Mouse (Mus musculus): Measurements from ENCODE around the gene Tnfsf10. TPM values are rescaled to one million over a fixed set of nuclear protein-coding genes. Genes with fewer than 3 reads are reported as not detected.
"Not testable (repeated sequence)": the region's sequence is repeated elsewhere in the genome, so short reads cannot be mapped to it uniquely, and the experiment has no call there.

Gene Tnfsf10
- polyA plus RNA-seq, 1 experiment = 2.8 TPM

DNA sequence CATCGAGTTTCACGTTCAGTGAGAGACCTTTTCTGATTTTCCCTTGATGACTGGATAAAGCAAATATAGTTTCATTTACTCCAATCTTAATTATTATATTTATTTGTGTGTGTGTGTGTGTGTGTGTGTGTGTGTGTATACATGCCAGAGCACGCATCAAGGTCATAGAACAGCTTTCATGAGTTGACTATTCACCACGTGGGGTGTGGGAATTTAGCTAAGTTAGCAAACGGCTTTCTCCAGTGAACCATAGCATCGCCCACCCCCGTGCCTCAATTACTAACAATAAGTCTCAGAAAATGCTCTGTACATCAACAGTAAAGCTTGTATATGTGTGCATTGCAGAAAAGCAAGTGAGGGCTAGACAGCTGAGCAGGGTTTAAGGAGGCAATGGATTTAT lies 33.0 kb upstream of the Tnfsf10 start:
- TF ChIP-seq CTCF (IDR thresholded peaks at IDR 0.05; ENCODE audit: low read depth, low read length) = no peak
- no peak for TF ChIP-seq POLR2A (IDR thresholded peaks at IDR 0.05; ENCODE audit: borderline replicate concordance, low read depth, low read length)
- Histone ChIP-seq H3K4me1 (ENCODE audit: control insufficient read depth, insufficient read depth, low read length) (peaks cover 15% of the 10 kb centered on the region), H3K27ac (ENCODE audit: insufficient read depth, low read depth, low read length) (no peak overlapping the region), H3K4me3 (ENCODE audit: insufficient read depth, low read length) (no peak overlapping the region)

DNA sequence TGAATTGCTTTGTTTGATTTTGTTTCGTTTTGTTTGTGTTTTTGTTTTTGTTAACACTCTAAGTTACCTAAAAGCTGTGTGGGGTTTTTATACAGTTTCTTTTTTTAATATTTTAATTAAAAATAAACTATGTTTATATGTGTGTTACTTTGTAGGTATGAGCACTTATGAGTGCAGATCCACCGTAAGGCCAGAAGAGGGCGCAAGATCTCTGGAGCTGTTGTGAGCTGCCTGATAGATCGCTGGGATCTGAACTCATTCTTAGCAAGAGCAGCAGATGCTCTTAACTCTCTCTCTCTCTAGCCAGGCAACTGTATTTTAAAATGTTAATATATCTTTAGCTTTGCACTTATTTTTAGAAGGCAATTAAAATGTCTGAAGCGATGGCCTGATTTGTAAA lies 32.6 kb upstream of the Tnfsf10 start:
- Histone ChIP-seq H3K27ac (ENCODE audit: insufficient read depth, low read depth, low read length) (no peak overlapping the region), H3K4me3 (ENCODE audit: insufficient read depth, low read length) (no peak overlapping the region), H3K4me1 (ENCODE audit: control insufficient read depth, insufficient read depth, low read length) (peaks cover 19% of the 10 kb centered on the region)
- TF ChIP-seq CTCF (IDR thresholded peaks at IDR 0.05; ENCODE audit: low read depth, low read length) (no peak), POLR2A (IDR thresholded peaks at IDR 0.05; ENCODE audit: borderline replicate concordance, low read depth, low read length) (no peak)

DNA sequence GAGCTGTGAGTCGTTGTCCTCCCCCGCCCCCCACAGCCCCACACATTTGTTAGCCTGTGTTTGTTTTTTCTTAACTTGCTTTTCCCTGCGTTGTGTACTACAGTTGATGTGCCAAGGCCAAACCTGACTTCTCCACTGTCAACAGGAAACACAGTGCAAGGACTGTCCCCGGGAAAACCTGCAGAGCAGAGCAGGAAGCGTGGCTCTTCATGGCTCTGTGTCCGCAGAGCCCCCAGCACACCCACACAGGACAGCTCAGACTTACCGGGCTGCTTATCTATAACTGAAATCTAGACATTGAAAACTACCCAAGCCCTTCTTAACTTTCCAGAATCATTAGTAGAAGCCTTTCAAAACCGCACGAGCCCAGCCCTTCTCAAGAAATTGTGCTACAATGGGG lies 31.8 kb upstream of the Tnfsf10 start:
- Histone ChIP-seq H3K4me1 (ENCODE audit: control insufficient read depth, insufficient read depth, low read length) (peaks cover 18% of the 10 kb centered on the region), H3K4me3 (ENCODE audit: insufficient read depth, low read length) (no peak overlapping the region), H3K27ac (ENCODE audit: insufficient read depth, low read depth, low read length) (no peak overlapping the region)
- TF ChIP-seq POLR2A (IDR thresholded peaks at IDR 0.05; ENCODE audit: borderline replicate concordance, low read depth, low read length) (no peak), CTCF (IDR thresholded peaks at IDR 0.05; ENCODE audit: low read depth, low read length) (no peak)

GRCm38 (mm10) chr3:27288301-27288700 lies 28.5 kb upstream of the Tnfsf10 start:
- H3K27ac ChIP-seq (ENCODE audit: insufficient read depth, low read depth, low read length) = no peak overlapping the region
- no peak overlapping the region for H3K4me3 ChIP-seq (ENCODE audit: insufficient read depth, low read length)
- H3K4me1 ChIP-seq (ENCODE audit: control insufficient read depth, insufficient read depth, low read length) = peaks cover 13% of the 10 kb centered on the region
- TF ChIP-seq POLR2A (IDR thresholded peaks at IDR 0.05; ENCODE audit: borderline replicate concordance, low read depth, low read length) (no peak), CTCF (IDR thresholded peaks at IDR 0.05; ENCODE audit: low read depth, low read length) (no peak)

GRCm38 (mm10) chr3:27288909-27289308 lies 27.9 kb upstream of the Tnfsf10 start:
- no peak overlapping the region for H3K27ac ChIP-seq (ENCODE audit: insufficient read depth, low read depth, low read length)
- H3K4me3 ChIP-seq (ENCODE audit: insufficient read depth, low read length) = no peak overlapping the region
- TF ChIP-seq CTCF (IDR thresholded peaks at IDR 0.05; ENCODE audit: low read depth, low read length) (no peak), POLR2A (IDR thresholded peaks at IDR 0.05; ENCODE audit: borderline replicate concordance, low read depth, low read length) (no peak)
- peaks cover 13% of the 10 kb centered on the region for H3K4me1 ChIP-seq (ENCODE audit: control insufficient read depth, insufficient read depth, low read length)

- H3K4me3 ChIP-seq (ENCODE audit: insufficient read depth, low read length) = no peak overlapping the region
- H3K27ac ChIP-seq (ENCODE audit: insufficient read depth, low read depth, low read length) = no peak overlapping the region
- no peak for TF ChIP-seq POLR2A (IDR thresholded peaks at IDR 0.05; ENCODE audit: borderline replicate concordance, low read depth, low read length)
- peaks cover 13% of the 10 kb centered on the region for H3K4me1 ChIP-seq (ENCODE audit: control insufficient read depth, insufficient read depth, low read length)
Observed at GRCm38 (mm10) chr3:27290285-27290684, 26.5 kb upstream of the Tnfsf10 start.

GRCm38 (mm10) chr3:27290945-27291344 lies 25.9 kb upstream of the Tnfsf10 start:
- H3K27ac ChIP-seq (ENCODE audit: insufficient read depth, low read depth, low read length); H3K4me3 ChIP-seq (ENCODE audit: insufficient read depth, low read length): not testable (repeated sequence)
- peaks cover 13% of the 10 kb centered on the region for H3K4me1 ChIP-seq (ENCODE audit: control insufficient read depth, insufficient read depth, low read length)

DNA sequence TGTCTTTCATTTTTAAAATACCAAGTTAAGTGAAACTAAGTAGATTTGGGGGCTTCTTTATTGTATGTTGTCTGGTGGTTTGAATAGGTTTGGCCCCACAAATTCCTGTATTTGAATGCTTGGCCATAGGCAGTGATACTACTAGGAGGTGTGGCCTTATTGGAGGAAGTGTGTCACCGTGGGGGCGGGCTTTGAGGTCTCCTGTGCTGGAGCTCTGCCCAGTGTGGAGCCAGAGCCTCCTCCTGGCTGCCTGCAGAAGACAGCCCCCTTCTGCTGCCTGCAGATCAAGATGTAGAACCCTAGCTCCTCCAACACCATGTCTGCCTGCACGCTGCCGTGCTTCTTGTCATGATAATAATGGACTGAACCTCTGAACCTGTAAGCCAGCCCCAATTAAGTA lies 25.4 kb upstream of the Tnfsf10 start:
- H3K27ac ChIP-seq (ENCODE audit: insufficient read depth, low read depth, low read length); H3K4me3 ChIP-seq (ENCODE audit: insufficient read depth, low read length): not testable (repeated sequence)
- peaks cover 13% of the 10 kb centered on the region for H3K4me1 ChIP-seq (ENCODE audit: control insufficient read depth, insufficient read depth, low read length)

DNA sequence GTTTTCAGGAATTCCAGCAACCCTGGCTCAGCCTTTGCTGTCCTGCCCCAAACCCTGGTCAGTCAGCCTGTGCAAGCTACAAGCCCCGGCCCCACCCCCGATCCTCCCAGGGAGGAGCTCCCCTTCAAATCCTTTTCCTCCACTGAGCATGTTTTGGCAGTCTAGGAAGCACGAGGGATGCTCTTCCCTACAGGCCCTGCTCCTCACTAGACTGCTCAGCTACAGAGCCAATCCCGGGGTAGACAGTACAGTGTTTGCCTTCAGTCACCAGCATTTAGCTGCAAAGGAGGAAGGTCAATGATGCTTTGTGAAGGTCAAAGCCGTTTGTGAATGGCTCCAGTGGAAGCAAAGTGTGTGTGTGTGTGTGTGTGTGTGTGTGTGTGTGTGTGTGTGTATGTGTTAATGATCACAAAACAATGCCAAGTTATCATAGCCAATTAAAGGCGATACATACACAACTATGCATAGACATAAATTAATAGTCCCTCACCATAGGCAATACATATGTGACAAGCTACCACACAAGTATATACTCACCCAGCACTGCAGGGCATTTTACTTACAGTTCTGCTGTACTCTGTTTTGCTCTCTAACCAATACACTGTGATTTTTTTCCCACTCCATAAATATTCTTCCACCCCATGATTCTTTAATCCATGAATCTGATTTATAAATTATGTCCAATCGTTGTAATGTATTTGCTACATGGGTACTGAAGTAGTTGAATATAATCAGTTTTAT lies 23.0 kb upstream of the Tnfsf10 start:
- Histone ChIP-seq H3K27ac (ENCODE audit: insufficient read depth, low read depth, low read length) (no peak overlapping the region), H3K4me1 (ENCODE audit: control insufficient read depth, insufficient read depth, low read length) (peaks cover 8% of the 10 kb centered on the region), H3K4me3 (ENCODE audit: insufficient read depth, low read length) (no peak overlapping the region)
- TF ChIP-seq POLR2A (IDR thresholded peaks at IDR 0.05; ENCODE audit: borderline replicate concordance, low read depth, low read length) = no peak
- no peak for TF ChIP-seq CTCF (IDR thresholded peaks at IDR 0.05; ENCODE audit: low read depth, low read length)

- Histone ChIP-seq H3K27ac (ENCODE audit: insufficient read depth, low read depth, low read length) (no peak overlapping the region), H3K4me3 (ENCODE audit: insufficient read depth, low read length) (no peak overlapping the region), H3K4me1 (ENCODE audit: control insufficient read depth, insufficient read depth, low read length) (peaks cover 13% of the 10 kb centered on the region)
- TF ChIP-seq CTCF (IDR thresholded peaks at IDR 0.05; ENCODE audit: low read depth, low read length) (no peak), POLR2A (IDR thresholded peaks at IDR 0.05; ENCODE audit: borderline replicate concordance, low read depth, low read length) (no peak)
Observed at GRCm38 (mm10) chr3:27300451-27300850, 16.4 kb upstream of the Tnfsf10 start.

All from bone marrow macrophage, adult 2 months (primary cell).